Mouse (Mus musculus) cerebellum, adult 9-11 months (tissue): ENCODE measurements around the gene Ap2b1.
"Not testable (repeated sequence)": the region's sequence is repeated elsewhere in the genome, so short reads cannot be mapped to it uniquely, and the experiment has no call there.

Experiments
- DNase-seq: peaks from one replicate; pipeline ENCODE4 v3.0.0; 2022

Gene Ap2b1

DNA sequence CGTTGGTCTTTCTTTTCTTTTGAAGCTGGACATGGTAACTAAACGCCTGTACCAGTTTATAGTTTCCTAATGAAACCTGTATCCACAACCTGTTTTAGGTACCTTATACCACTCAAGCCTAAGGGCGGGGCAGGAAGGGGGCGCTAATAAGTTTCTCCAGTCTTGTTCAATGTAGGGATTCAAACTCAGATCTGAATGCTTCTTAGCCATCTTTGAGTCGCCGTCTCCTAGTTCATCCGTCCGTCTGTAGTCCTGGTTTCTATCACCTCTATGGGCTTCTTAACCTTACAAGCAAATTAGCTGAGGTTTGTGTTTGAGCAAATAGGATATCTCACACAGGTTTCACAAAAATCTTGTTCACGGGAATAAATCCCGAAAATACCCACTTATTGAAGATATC is 3.3 kb downstream of the Ap2b1 start:
- no peak for DNase-seq

GRCm38 (mm10) chr11:83302526-83303251 is 3.9 kb downstream of the Ap2b1 start, which contains the start of gene Pex12:
Gene Pex12, minus strand, starts transcription at chr11:83302586.
- peak; percentile 95 for DNase-seq

DNA sequence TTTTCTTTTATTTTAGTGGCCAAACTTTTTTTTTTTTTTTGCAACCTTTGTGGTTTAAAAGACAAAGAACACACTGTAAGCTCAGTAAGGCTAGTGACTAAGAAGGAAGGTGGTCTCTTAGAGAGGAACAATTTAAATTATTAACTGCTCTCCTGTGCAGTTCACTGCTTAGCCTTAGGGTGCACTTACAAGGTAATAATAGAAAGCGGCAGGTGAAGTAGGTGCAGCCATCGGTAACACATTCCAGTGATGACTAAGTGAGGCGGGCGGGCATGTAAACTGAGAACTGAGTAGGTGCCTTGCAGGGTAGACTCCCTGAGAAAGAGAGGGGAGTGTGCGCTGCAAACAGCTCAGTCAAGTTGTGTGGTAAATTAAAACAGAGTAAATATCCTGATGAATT is 4.9 kb downstream of the Ap2b1 start:
- no peak for DNase-seq

- DNase-seq = no peak
Observed at GRCm38 (mm10) chr11:83304485-83304884, 5.7 kb downstream of the Ap2b1 start.

DNA sequence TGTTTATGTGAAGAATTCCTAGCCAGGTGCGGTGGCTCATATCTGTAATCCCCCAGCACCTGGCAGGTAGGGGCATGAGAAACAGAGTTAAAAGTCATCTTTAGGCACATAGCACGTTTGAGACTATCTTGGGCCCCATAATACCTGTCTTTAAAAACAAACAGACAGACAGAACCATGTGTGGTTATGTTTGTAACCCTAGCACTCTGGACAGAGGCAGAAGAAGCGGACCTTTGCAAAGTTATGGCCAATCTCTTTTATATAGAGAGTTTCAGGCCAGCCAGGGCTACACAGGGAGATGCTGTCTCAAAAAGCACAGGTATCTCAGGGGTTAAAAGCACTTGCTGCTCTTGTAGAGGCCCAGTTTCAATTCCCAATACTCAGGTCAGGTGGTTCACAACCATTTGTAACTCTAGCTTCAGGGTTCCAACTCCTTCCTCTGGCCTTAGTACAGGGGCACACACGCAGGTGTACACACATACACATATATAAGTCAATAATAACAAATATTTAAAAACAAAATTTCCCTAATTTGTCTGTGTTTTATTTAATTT is 8.0 kb downstream of the Ap2b1 start:
- no peak for DNase-seq

GRCm38 (mm10) chr11:83312471-83312870 is 13.6 kb downstream of the Ap2b1 start:
- no peak for DNase-seq

- no peak for DNase-seq
Observed at GRCm38 (mm10) chr11:83319048-83319447, 20.2 kb downstream of the Ap2b1 start.

GRCm38 (mm10) chr11:83326692-83327091 is 27.9 kb downstream of the Ap2b1 start:
- DNase-seq = not testable (repeated sequence)

DNA sequence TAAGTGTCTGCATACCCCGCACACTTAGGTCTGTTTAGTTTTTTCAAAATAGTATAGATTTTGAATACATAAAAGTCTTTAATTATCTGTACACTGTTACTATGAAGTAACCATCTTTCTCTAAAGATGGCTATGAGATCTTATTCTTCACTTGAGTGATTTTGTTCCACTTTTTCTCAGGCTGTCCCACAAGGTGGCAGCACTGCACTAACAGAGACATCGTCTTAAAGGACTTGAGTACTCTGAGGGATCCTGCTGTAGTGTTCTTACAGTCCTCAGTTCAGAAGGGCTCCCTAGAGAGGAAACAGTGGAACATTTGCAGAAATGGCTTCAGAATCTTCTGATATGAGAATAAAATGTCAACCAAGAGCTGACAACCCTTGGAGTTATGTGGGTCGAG is 28.6 kb downstream of the Ap2b1 start:
- DNase-seq = no peak

GRCm38 (mm10) chr11:83335826-83336225 is 37.0 kb downstream of the Ap2b1 start:
- DNase-seq = no peak

- no peak for DNase-seq
Observed at GRCm38 (mm10) chr11:83339705-83340104, 40.9 kb downstream of the Ap2b1 start.

DNA sequence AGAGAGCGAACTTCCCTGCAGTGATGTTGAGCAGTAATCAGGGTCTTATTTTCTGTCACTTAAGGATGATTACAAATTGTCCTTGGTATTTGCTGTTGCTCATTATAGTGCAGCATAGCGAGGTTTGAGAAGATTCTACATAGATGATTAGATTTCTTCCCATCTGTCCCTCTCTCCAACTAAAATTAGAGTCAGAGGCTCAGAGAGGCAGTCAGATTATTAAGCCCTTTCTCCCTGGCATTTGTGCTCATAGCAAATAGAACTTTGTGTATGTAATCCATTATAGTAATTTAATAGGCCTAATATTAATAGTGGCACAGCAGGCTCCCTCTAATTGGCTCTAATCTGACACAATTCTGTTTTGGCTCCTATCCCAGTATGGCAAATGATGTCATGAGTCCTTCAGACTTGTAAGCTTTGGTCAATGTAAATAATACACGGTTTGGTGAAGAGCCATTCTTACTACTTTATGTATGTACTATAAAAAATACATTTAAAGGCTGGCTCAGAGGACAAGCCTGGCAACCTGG is 43.0 kb downstream of the Ap2b1 start:
- no peak for DNase-seq

DNA sequence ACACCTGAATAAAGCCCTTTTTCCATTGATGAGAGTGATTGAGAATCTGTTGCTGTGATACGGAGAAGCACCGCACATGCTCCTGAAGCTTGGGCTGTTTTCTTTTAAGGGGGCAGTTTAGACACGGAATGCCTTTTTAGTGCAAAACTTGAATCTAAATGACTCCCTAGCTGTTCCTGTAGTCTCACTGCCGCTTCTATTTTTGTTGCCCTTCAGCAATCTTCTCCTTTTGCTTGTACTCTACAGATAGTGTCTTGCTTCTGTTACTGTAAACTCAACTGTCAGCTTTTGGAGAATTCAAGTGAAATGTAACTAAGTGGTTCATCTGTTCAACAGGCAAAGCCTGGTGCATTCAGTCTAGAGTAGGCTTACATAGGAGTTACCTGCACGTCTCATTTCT is 56.6 kb downstream of the Ap2b1 start:
- DNase-seq = no peak

- DNase-seq = peak; percentile 37
Observed at GRCm38 (mm10) chr11:83357421-83357820, 58.6 kb downstream of the Ap2b1 start.

DNA sequence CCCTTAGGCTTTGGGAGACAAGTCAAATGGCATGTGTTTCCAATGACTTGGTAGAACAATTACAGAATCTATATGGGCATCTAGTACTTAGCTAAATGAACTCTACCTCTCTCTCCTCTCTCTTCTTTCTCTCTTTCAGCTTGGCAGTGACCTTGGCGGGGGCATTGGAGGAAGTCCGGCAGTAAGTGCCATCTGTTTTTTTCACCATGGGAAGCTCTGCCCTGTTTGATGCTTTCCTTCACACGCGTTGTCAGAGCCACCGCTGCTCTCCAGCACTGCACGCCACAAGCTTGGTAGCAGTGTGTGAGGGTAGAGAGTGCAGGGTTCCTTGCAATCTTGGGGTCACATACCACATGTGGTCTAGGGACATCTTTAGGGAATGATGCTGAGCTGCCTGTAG is 65.8 kb downstream of the Ap2b1 start:
- DNase-seq = peak; percentile 33

DNA sequence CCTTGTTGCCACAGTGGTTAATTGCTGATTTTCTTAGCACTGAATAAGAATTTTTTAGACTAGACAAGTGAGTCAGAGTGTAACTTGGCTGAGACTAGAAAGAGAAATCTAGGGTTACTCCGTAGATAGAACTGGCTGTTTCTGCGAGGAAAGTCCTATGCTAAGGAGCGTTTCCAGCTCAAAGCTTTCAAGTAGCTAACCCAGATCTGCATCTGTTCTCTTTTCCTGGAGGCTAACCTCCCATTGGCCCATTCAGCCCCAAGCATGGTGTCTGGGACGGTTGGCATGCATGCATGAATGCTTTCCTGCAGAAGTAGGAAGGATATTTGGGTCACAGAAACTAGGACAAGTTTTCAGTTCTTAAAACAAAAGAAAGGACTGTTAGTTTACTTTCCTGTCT is 72.4 kb downstream of the Ap2b1 start:
- DNase-seq = peak; percentile 60

GRCm38 (mm10) chr11:83379745-83380341 is 81.0 kb downstream of the Ap2b1 start:
- no peak for DNase-seq

- no peak for DNase-seq
Observed at GRCm38 (mm10) chr11:83382876-83383531, 84.2 kb downstream of the Ap2b1 start.

GRCm38 (mm10) chr11:83383532-83383887 is 84.7 kb downstream of the Ap2b1 start:
- no peak for DNase-seq

DNA sequence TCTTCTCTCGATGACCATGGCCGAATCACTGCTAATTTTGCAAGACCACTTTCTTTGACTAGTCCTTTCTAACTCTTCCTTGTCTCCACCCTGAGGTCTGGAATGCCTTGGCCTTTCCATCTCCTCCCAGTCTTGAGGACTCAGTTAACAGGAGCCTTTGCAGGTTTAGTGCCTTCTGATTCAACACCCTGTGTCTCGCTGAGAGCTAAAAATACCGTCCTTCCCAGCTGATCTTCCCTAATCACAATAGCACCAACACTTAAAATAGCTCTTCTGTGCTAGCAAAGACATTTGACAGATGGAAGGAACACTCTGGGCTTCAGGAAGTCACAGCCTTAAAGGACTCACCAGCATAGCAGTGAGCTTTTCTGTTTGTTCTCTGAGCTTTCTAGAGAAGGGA is 94.2 kb downstream of the Ap2b1 start:
- DNase-seq = no peak

DNA sequence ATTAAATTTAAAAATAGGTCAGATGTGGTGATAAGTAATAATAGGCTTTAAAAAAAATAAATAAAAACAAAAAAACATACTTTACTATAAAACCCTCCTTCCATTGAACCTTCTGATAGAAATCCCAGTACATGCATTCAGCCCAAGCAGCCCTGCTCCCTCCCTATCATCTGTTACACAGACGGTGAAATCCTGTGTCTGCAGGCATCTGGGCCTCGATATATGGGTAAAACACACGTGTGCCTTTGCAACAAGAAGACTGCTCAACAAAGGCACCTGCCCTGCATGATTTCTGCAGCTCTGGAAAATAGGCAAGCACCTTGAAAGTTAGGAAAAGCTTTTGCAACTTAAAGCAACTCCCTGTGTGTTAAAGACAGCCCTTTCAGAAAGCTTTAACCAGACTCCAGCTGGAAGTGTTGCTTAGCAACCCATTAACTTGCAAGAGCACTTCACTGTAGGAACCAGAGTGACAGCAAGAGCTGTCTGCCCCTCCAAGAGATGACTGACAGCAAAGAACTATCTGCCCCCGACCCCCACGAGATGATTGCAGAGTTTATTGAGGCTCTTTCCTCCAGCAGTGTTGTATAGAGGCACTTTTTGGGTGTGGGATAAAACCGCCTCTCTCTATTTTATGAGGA is 96.1 kb downstream of the Ap2b1 start:
- no peak for DNase-seq

DNA sequence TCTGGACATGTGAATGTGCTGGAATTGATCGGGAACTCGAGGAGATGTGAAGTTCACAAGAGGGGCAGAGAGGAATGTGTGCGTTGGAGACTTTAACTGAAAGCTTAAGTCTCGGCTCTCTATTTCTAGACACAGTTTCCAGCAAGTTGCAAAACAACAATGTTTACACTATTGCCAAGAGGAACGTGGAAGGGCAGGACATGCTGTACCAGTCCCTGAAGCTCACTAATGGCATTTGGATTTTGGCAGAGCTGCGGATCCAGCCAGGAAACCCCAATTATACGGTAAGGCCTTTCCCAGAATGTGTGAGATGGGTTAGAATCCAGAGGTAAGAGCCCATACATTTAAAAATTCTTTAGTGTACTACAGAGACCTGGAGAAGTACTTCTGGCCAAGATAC is 98.8 kb downstream of the Ap2b1 start:
- DNase-seq = no peak

- DNase-seq = no peak
Observed at GRCm38 (mm10) chr11:83398724-83399123, 99.9 kb downstream of the Ap2b1 start.
